Mouse (Mus musculus) liver, adult (tissue): ENCODE measurements around the gene Ramp1.

ENCODE experiments used
- GATA4 ChIP-seq: IDR thresholded peaks from 2 replicates; pipeline ENCODE4 v1.6.1; 2014; ENCODE audit warnings: mild to moderate bottlenecking, low read length; ENCODE audit not compliant: insufficient replicate concordance

Ramp1 gene

DNA sequence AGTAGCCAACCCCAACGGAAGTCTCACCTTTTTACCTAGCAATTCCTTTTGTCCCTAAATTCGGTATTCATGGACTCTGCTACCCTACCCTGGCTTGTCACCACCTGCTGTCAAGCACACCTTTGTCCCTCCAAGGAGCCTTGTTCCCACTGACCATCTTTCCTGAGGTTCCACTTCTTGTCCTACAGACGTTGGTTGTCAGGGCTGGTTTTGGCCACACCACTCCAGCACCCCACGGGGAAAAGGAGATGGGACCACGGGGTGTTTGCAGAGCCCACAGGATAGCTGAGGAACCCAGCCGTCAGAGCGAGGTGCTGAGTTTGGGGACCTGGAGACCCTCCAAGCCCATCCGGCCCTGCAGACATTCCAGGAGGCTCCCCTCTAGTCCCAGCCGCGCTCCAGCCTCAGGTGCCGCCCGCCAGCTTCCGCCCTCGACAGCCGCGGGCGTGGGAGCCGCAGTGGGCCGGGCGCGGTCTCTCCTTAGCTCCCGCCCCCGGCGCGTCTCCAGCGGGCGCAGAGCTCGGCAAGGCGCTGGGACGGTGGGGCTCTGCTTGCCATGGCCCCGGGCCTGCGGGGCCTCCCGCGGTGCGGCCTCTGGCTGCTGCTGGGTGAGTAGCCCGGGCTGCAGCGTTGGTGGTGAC is at the start of gene Ramp1:
Gene Ramp1, plus strand, starts transcription at position 290 of the 641 bp plus-strand sequence.
- no peak for TF ChIP-seq GATA4

GRCm38 (mm10) chr1:91137036-91137435 is 42.6 kb upstream of the Ramp1 start:
- no peak for TF ChIP-seq GATA4

- no peak for TF ChIP-seq GATA4
These were observed 34.8 kb upstream of the Ramp1 start, which contains the start of gene Rbm44 for GRCm38 (mm10) chr1:91144813-91145212. Gene Rbm44 (plus strand): TSS chr1:91145089.

- TF ChIP-seq GATA4: no peak
These were observed 28.1 kb upstream of the Ramp1 start for GRCm38 (mm10) chr1:91151509-91151908.

DNA sequence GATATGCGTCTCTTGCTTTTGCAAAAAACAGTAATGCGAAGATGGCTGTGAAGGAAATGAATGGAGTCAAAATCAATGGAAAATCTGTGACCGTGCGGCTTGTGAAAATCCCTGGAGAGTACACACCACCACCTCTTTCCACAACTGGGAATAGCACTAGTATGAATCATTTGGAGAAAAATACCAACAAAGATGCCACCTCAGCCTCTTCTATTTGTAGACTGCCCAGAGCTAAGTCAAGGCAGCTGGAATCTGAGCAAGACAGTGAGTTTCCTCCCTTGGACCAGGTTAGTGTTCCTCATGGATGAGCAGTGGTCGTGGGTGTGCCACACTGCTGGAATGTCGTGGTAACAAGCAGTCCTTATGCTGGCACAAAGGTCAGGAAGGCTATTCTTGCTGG is 12.8 kb upstream of the Ramp1 start:
- TF ChIP-seq GATA4: no peak

- TF ChIP-seq GATA4: no peak
These were observed 10.5 kb upstream of the Ramp1 start for GRCm38 (mm10) chr1:91169157-91169556.

DNA sequence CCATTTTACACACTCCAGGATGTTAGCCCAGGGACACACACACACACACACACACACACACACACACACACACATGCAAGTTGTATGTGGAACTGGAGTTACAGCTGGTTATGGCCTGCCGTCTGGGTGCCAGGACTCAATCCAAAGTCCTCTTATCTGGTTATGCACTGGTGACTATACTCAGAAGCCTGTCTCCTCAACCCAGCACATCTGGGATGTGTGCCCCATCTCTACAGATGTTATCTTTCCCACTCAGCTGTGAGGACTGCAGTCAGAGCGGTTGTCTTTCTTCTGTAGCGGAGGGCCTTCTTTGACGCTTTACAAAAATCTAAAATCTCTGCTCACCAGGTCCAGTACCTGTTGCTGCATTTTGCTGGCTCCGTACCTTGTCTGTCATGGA is 4.8 kb upstream of the Ramp1 start:
- TF ChIP-seq GATA4: no peak

DNA sequence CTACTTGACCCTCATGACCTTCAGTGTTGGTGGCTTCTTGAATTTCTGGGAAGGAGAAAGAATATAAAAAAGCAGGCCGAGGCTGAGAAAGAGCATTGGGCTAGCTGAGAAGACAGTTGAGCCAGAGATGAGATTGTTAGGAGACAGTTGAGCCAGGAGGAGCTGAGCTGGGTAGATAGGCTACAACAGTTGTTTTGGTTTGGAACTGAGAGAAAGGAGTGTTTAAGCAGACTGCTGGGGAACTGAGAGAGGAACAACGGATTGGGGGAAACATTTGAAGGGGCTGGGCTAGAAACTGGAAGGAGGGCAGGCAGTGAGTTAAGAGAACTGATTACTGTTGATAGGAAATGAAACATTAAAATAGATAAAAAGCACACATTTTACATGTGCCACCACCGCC is 3.6 kb upstream of the Ramp1 start:
- no peak for TF ChIP-seq GATA4

- no peak for TF ChIP-seq GATA4
These were observed 2.8 kb upstream of the Ramp1 start for GRCm38 (mm10) chr1:91176871-91177270.

DNA sequence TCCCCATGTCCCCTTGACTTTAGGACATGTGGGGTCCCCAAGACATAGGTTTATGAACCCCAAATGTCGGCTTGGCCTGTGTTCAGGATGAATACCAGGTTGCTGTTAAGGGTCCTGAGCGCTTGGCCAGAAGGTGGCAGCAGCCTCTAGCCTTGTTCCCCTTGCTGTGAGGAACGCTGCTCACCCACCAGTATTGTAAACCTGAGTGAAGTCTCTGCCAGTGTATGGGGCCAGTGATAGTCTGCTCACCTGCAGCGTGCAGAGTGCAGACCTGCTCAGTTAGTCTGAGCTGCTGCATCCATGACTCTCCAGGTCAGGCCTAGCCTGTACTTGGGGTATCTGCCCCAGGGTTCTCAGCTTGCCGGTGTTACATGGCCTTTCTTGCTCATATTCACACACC is 536 bp upstream of the Ramp1 start:
- no peak for TF ChIP-seq GATA4

DNA sequence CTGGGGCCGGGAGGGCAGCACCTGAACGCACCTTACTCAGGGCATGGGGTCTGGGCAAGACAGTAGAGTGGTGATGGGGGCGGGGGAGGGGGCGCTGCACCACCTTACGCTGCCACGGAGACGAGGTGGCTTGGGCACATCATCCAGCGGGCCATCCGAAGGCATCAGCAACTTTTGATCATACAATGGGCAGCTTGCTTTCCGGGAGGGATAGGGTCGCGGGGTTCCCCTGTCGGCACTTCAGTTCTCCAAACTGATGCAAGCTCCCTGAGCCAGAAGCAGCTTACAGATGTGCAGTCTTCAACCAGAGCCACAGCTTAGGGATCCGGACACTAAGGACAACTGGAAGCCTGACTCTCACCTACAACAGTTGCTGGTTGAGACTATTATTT is 548 bp downstream of the Ramp1 start:
- no peak for TF ChIP-seq GATA4

DNA sequence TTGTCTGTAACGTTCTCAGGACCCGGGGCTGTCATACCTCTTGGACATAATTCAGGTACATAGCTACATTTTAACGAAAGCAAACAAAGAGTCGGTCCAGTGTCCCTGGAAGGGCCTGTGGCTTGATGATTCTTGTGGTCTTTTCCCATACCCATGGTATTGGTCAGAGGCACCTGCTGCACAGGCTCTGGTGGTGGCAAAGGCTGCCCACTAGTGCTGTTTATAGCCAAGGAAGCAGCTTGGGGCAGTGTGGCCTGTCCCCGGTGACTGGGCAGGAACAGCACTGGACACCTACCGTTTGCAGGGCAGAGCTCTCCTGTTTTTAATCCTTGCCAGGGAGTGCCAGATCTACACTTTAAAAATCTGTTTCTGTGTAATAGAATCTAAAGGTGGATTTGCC is 1.1 kb downstream of the Ramp1 start:
- no peak for TF ChIP-seq GATA4

DNA sequence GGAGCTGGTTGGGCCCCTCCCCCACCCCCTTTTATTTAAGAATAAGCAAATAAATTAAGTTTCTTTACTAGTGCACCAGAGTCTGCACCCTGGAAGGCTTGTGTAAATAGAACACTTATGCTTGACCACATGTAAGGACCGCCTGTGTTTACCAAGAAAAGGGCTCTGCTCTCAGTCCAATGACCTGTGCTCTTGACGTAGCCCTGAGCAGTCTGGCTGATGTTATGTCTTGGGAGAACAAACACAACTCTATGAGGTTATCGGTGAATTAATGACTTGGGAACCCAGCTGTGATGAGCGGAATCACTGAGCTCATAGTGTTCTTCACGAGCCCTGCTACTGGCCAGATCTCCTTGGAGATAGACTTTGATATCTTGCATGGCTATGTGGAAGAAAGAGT is 1.6 kb downstream of the Ramp1 start:
- peak; percentile 30; the same call in 1 of the 2 replicates for TF ChIP-seq GATA4

DNA sequence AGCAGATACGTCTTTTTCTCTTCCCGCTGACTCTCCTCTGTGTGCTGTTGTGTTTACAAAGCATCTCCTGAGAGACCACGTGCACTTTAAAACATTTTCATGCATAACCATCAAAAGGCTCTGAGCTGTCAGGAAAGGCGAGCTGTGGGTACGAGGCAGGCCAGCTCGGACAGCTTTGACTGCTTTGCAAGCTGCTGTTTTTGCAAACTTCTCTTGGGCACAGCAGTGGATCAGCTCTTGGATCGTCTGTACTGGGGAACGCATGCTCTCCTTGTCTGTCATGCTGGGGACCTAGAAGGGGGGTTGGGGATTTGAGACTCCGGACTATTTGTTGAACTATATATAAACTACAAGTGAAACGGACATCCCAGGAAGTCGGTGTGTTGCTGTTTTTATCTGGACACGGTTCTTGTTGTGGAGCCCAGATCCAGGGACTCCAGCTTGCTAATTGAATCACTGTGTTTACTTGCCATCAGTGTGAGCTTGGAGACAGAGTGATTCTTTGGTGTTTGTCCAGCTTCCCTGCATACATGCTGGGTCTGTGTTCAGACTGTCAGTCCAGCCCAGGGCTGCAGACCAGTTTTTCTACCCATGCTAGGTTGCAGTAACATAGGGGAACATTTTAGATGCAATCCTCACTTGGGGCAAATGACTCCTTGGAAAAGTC is 2.3 kb downstream of the Ramp1 start:
- no peak; the same call in 1 of the 2 replicates for TF ChIP-seq GATA4

- no peak for TF ChIP-seq GATA4
These were observed 3.7 kb downstream of the Ramp1 start for GRCm38 (mm10) chr1:91183305-91183704.

DNA sequence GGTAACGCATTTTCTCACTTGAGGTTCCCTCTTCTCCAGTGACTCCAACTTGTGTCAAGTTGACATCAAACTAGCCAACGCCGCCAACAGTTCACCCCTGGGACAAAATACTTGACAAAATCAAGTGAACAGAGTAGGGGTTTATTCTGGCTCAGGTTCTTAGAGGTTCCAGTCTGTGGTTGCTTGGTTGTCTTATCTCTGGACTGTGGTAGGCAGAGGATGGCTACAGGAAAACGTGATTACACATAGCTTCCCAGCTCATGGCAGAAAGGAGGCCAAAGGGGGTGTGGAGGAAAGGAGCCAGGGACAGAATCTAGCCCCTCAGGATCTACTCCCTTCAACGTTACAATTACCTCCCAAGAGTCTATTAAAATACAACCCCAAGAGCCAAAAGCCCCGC is 7.1 kb downstream of the Ramp1 start:
- no peak for TF ChIP-seq GATA4

- TF ChIP-seq GATA4: no peak
These were observed 7.7 kb downstream of the Ramp1 start for GRCm38 (mm10) chr1:91187315-91187714.
